Mouse (Mus musculus) CH12.LX (cell line): ENCODE measurements around the gene Sptbn2. TPM values are rescaled to one million over a fixed set of nuclear protein-coding genes. Genes with fewer than 3 reads are reported as not detected.
A peak's percentile ranks its signal among the peaks of the same experiment; 100 is the strongest.

Source experiments
- DNase-seq: peaks from one replicate; pipeline ENCODE4 v3.0.0-alpha.2; 2013; ENCODE audit errors: extremely low read depth
- H3K27ac ChIP-seq: 2 replicates; pipeline ENCODE4 v1.5.1; 2012; ENCODE audit warnings: low read depth, mild to moderate bottlenecking, control low read depth, moderate library complexity; ENCODE audit not compliant: insufficient read depth
- H3K27me3 ChIP-seq: replicated peaks from 2 replicates; pipeline ENCODE3; 2012; ENCODE audit warnings: inconsistent platforms
- H3K36me3 ChIP-seq, 2 experiments: replicated peaks in 1 of 2; 2 replicates each; pipeline versions ENCODE3 to v1.6.1; 2012; ENCODE audit warnings: inconsistent platforms in 1 of 2, low read length in 1 of 2, mild to moderate bottlenecking in 1 of 2, mixed read lengths in 1 of 2, moderate library complexity in 1 of 2; ENCODE audit not compliant: control insufficient read depth in 1 of 2, insufficient read depth in 1 of 2
- H3K4me1 ChIP-seq, 2 experiments: 2 replicates each; pipeline ENCODE4 v1.6.1; 2012; ENCODE audit warnings: inconsistent platforms in 1 of 2, moderate library complexity in 1 of 2; ENCODE audit not compliant: insufficient read depth in 2 of 2, control insufficient read depth in 1 of 2
- H3K4me2 ChIP-seq: 2 replicates; pipeline ENCODE4 v1.6.1; 2012; ENCODE audit warnings: low read depth, mild to moderate bottlenecking, control low read depth; ENCODE audit not compliant: poor library complexity, insufficient read depth, severe bottlenecking
- H3K4me3 ChIP-seq, 3 experiments: fragments of 150-350 bp in 1 of 3; sonication (generic) in 1 of 3; replicated peaks in 1 of 3; 2 replicates each; pipeline versions ENCODE3 to v1.5.1; 2011 to 2012; ENCODE audit warnings: low read depth in 2 of 3, low read length in 2 of 3, mild to moderate bottlenecking in 2 of 3, moderate library complexity in 2 of 3, control low read depth in 1 of 3, improper control_type of control experiment in 1 of 3, inconsistent platforms in 1 of 3, mixed read lengths in 1 of 3; ENCODE audit not compliant: poor library complexity in 1 of 3
- H3K79me2 ChIP-seq: replicated peaks from 2 replicates; pipeline ENCODE4 v1.6.1; 2012; ENCODE audit warnings: mild to moderate bottlenecking, moderate library complexity; ENCODE audit not compliant: control insufficient read depth, poor library complexity, insufficient read depth, severe bottlenecking; ENCODE audit errors: extremely low read depth
- H3K9ac ChIP-seq: 2 replicates; pipeline ENCODE4 v1.6.1; 2012; ENCODE audit warnings: low read depth, mild to moderate bottlenecking, control low read depth, moderate library complexity; ENCODE audit not compliant: insufficient read depth
- H3K9me3 ChIP-seq: replicated peaks from 2 replicates; pipeline ENCODE3; 2012; ENCODE audit warnings: low read length, inconsistent platforms, mixed read lengths
- BHLHE40 ChIP-seq: IDR thresholded peaks from 2 replicates; pipeline ENCODE4 v1.6.1; 2011; ENCODE audit warnings: mild to moderate bottlenecking, low read depth, low read length, improper control_type of control experiment
- CHD1 ChIP-seq: IDR thresholded peaks from 2 replicates; pipeline ENCODE4 v1.6.1; 2012; ENCODE audit warnings: low read depth, low read length, improper control_type of control experiment, inconsistent platforms
- CHD2 ChIP-seq: IDR thresholded peaks from 2 replicates; pipeline ENCODE4 v1.6.1; 2011; ENCODE audit warnings: low read length, improper control_type of control experiment
- CTCF ChIP-seq, 2 experiments: IDR thresholded peaks in 1 of 2; conservative IDR thresholded peaks in 1 of 2; 2 replicates each; pipeline ENCODE4 v1.5.1; 2011 to 2012; ENCODE audit warnings: low read depth in 2 of 2, low read length in 2 of 2, improper control_type of control experiment in 1 of 2, inconsistent platforms in 1 of 2, mild to moderate bottlenecking in 1 of 2, moderate library complexity in 1 of 2
- E2F4 ChIP-seq: IDR thresholded peaks from 2 replicates; pipeline ENCODE4 v1.6.1; 2011; ENCODE audit warnings: low read depth, low read length, improper control_type of control experiment; ENCODE audit not compliant: insufficient replicate concordance
- ELF1 ChIP-seq: IDR thresholded peaks from 2 replicates; pipeline ENCODE4 v1.6.1; 2014; ENCODE audit warnings: low read depth, mild to moderate bottlenecking, inconsistent platforms, low read length, improper control_type of control experiment
- EP300 ChIP-seq: IDR thresholded peaks from 2 replicates; pipeline ENCODE4 v1.6.1; 2011; ENCODE audit warnings: low read length, improper control_type of control experiment
- ETS1 ChIP-seq: conservative IDR thresholded peaks from 2 replicates; pipeline ENCODE4 v1.6.1; 2012; ENCODE audit warnings: low read depth, mild to moderate bottlenecking, inconsistent platforms, low read length, improper control_type of control experiment, moderate library complexity
- HCFC1 ChIP-seq: IDR thresholded peaks from 2 replicates; pipeline ENCODE4 v1.6.1; 2012; ENCODE audit warnings: low read depth, mild to moderate bottlenecking, inconsistent platforms, low read length, improper control_type of control experiment
- IRF4 ChIP-seq: IDR thresholded peaks from 2 replicates; pipeline ENCODE4 v1.6.1; 2014; ENCODE audit warnings: low read depth, mild to moderate bottlenecking, inconsistent platforms, low read length, improper control_type of control experiment
- JUN ChIP-seq: IDR thresholded peaks from 2 replicates; pipeline ENCODE4 v1.6.1; 2011; ENCODE audit warnings: low read depth, mild to moderate bottlenecking, low read length, improper control_type of control experiment, moderate library complexity; ENCODE audit not compliant: insufficient read depth
- MAX ChIP-seq: IDR thresholded peaks from 2 replicates; pipeline ENCODE4 v1.6.1; 2011; ENCODE audit warnings: low read length, improper control_type of control experiment
- MAZ ChIP-seq: IDR thresholded peaks from 2 replicates; pipeline ENCODE4 v1.6.1; 2012; ENCODE audit warnings: low read depth, mild to moderate bottlenecking, inconsistent platforms, low read length, improper control_type of control experiment, moderate library complexity
- MEF2A ChIP-seq: IDR thresholded peaks from 2 replicates; pipeline ENCODE4 v1.6.1; 2014; ENCODE audit warnings: low read depth, mild to moderate bottlenecking, inconsistent platforms, low read length, improper control_type of control experiment, borderline replicate concordance
- MXI1 ChIP-seq: IDR thresholded peaks from 2 replicates; pipeline ENCODE4 v1.6.1; 2011; ENCODE audit warnings: mild to moderate bottlenecking, low read depth, low read length, improper control_type of control experiment
- MYC ChIP-seq: IDR thresholded peaks from 2 replicates; pipeline ENCODE4 v1.6.1; 2011; ENCODE audit warnings: low read depth, mild to moderate bottlenecking, improper control_type of control experiment, low read length
- NELFE ChIP-seq: IDR thresholded peaks from 2 replicates; pipeline ENCODE4 v1.6.1; 2011; ENCODE audit warnings: low read depth, low read length, improper control_type of control experiment
- NRF1 ChIP-seq: IDR thresholded peaks from 2 replicates; pipeline ENCODE4 v1.6.1; 2014; ENCODE audit warnings: low read depth, mild to moderate bottlenecking, inconsistent platforms, low read length, improper control_type of control experiment, moderate library complexity
- POLR2A ChIP-seq: IDR thresholded peaks from 2 replicates; pipeline ENCODE4 v1.6.1; 2011; ENCODE audit warnings: low read depth, mild to moderate bottlenecking, improper control_type of control experiment, low read length
- POLR2AphosphoS2 ChIP-seq: IDR thresholded peaks from 2 replicates; pipeline ENCODE4 v1.6.1; 2011; ENCODE audit warnings: low read depth, low read length, improper control_type of control experiment
- RAD21 ChIP-seq: IDR thresholded peaks from 2 replicates; pipeline ENCODE4 v1.6.1; 2011; ENCODE audit warnings: low read depth, mild to moderate bottlenecking, low read length, improper control_type of control experiment, moderate library complexity
- RCOR1 ChIP-seq: conservative IDR thresholded peaks from 2 replicates; pipeline ENCODE4 v1.6.1; 2012; ENCODE audit warnings: low read depth, mild to moderate bottlenecking, inconsistent platforms, low read length, improper control_type of control experiment
- SIN3A ChIP-seq: IDR thresholded peaks from 2 replicates; pipeline ENCODE4 v1.6.1; 2012; ENCODE audit warnings: low read length, improper control_type of control experiment, inconsistent platforms
- SMC3 ChIP-seq: IDR thresholded peaks from 2 replicates; pipeline ENCODE4 v1.6.1; 2011; ENCODE audit warnings: low read depth, low read length, improper control_type of control experiment
- TBP ChIP-seq: conservative IDR thresholded peaks from 2 replicates; pipeline ENCODE4 v1.6.1; 2011; ENCODE audit warnings: low read depth, low read length, improper control_type of control experiment
- TCF12 ChIP-seq: IDR thresholded peaks from 2 replicates; pipeline ENCODE4 v1.6.1; 2014; ENCODE audit warnings: low read depth, mild to moderate bottlenecking, inconsistent platforms, low read length, improper control_type of control experiment
- UBTF ChIP-seq: IDR thresholded peaks from 2 replicates; pipeline ENCODE4 v1.6.1; 2012; ENCODE audit warnings: low read depth, mild to moderate bottlenecking, inconsistent platforms, low read length, improper control_type of control experiment, moderate library complexity
- USF2 ChIP-seq: conservative IDR thresholded peaks from 2 replicates; pipeline ENCODE4 v1.6.1; 2011; ENCODE audit warnings: low read depth, low read length, improper control_type of control experiment
- ZC3H11A ChIP-seq: IDR thresholded peaks from 2 replicates; pipeline ENCODE4 v1.6.1; 2012; ENCODE audit warnings: low read depth, mild to moderate bottlenecking, inconsistent platforms, low read length, improper control_type of control experiment
- ZKSCAN1 ChIP-seq: IDR thresholded peaks from 2 replicates; pipeline ENCODE4 v1.6.1; 2012; ENCODE audit warnings: low read depth, inconsistent platforms, low read length, improper control_type of control experiment, borderline replicate concordance
- dilution Hi-C: fragments of 300-500 bp; cut with MboI; formaldehyde crosslinking; loops from 2 replicates; pipeline ENCODE4 v1.14.3; 2020; ENCODE audit warnings: low sequenced_read_pairs; ENCODE audit not compliant: extremely low pct_unique_long_range_greater_than_20kb, extremely low pct_ligation_motif_present
- in situ Hi-C: fragments of 300-500 bp; cut with MboI; formaldehyde crosslinking; loops from 3 replicates; pipeline ENCODE4 v1.14.3; 2019; ENCODE audit warnings: low sequenced_read_pairs, low pct_ligation_motif_present, low pct_unique_long_range_greater_than_20kb, mixed read lengths
- polyA plus RNA-seq: library from polyadenylated mRNA; unstranded; fragments of >175 nt; gene quantifications from 2 replicates; pipeline ENCODE4 v1.2.1, GENCODE M21; 2012; ENCODE audit warnings: low read depth; ENCODE audit not compliant: insufficient read length
- total RNA-seq, 2 experiments: library from RNA; depleted of rRNA; stranded (reverse); fragments of 300-350 nt in 1 of 2; fragments of >200 nt in 1 of 2; gene quantifications; 2 replicates each; pipeline ENCODE4 v1.2.3; 2012 to 2014

The Sptbn2 gene
- total and polyA plus RNA-seq, 3 experiments = 0.08 to 2.7 (median 0.24) TPM

- no peak for TF ChIP-seq E2F4
- no peak for TF ChIP-seq UBTF
- peak; percentile 94 for TF ChIP-seq TBP
- no peak for TF ChIP-seq ETS1
- no peak for TF ChIP-seq CTCF (conservative IDR thresholded peaks at IDR 0.05 in 1 of 2, IDR thresholded peaks at IDR 0.05 in 1 of 2; ENCODE audit: low read depth in 2 of 2, low read length in 2 of 2)
- peak; percentile 80 for TF ChIP-seq NELFE
- no peak for TF ChIP-seq EP300
- TF ChIP-seq SMC3 = no peak
- TF ChIP-seq MXI1 = peak; percentile 23
- TF ChIP-seq POLR2A = peak; percentile 84
- TF ChIP-seq JUN = no peak
- TF ChIP-seq HCFC1 = peak; percentile 77
- no peak for TF ChIP-seq USF2
- peak; percentile 95 for TF ChIP-seq MAX
- peak; percentile 93 for TF ChIP-seq CHD2
- peak; percentile 34; the same call in 1 of the 2 replicates for TF ChIP-seq BHLHE40
- 0 out of 2 replicates have a peak, but pooled peaks have one; percentile 3 for TF ChIP-seq MEF2A
- TF ChIP-seq TCF12 = peak; percentile 76
- peak; percentile 48; the same call in 1 of the 2 replicates for TF ChIP-seq NRF1
- TF ChIP-seq RAD21 = no peak
Observed at GRCm38 (mm10) chr19:4793831-4794422, 83.0 kb downstream of the Sptbn2 start, which contains the start of gene Rbm4 (continued).

- no peak overlapping the region for H3K9ac ChIP-seq
- H3K9me3 ChIP-seq = no peaks in the 10 kb centered on the region
- dilution Hi-C loops (no loop called here), in situ Hi-C loops (no loop called here)
- H3K79me2 ChIP-seq = peaks cover 87% of the 10 kb centered on the region
- TF ChIP-seq ZC3H11A (no peak), ZKSCAN1 (no peak), BHLHE40 (no peak), TCF12 (no peak), USF2 (no peak), HCFC1 (no peak), SIN3A (no peak), RAD21 (no peak), RCOR1 (no peak), MYC (no peak), POLR2AphosphoS2 (no peak), MEF2A (no peak), MAZ (no peak), ELF1 (no peak), UBTF (no peak), TBP (no peak), CHD1 (no peak), IRF4 (no peak), ETS1 (no peak)
- no peak for DNase-seq
- peaks cover 6 to 29% of the 10 kb centered on the region in 2 experiments; a peak in 3 of 4 replicates for H3K4me1 ChIP-seq
- H3K4me2 ChIP-seq = no peak overlapping the region
- no peak overlapping the region for H3K4me3 ChIP-seq
- H3K27me3 ChIP-seq = no peaks in the 10 kb centered on the region
- H3K27ac ChIP-seq = no peak overlapping the region
- peaks cover 25 to 56% of the 10 kb centered on the region in 2 experiments for H3K36me3 ChIP-seq
Observed at GRCm38 (mm10) chr19:4795929-4796328, 85.0 kb downstream of the Sptbn2 start.
